Mouse (Mus musculus) frontal cortex, postnatal 25 days (tissue): ENCODE data around the gene Slc41a2.
"Not testable (repeated sequence)": the region's sequence is repeated elsewhere in the genome, so short reads cannot be mapped to it uniquely, and the experiment has no call there.

Experiments
- DNase-seq, 2 experiments: peaks; one replicate each; pipeline ENCODE4 v3.0.0; 2022; ENCODE audit warnings: low spot score in 2 of 2

Slc41a2 gene

DNA sequence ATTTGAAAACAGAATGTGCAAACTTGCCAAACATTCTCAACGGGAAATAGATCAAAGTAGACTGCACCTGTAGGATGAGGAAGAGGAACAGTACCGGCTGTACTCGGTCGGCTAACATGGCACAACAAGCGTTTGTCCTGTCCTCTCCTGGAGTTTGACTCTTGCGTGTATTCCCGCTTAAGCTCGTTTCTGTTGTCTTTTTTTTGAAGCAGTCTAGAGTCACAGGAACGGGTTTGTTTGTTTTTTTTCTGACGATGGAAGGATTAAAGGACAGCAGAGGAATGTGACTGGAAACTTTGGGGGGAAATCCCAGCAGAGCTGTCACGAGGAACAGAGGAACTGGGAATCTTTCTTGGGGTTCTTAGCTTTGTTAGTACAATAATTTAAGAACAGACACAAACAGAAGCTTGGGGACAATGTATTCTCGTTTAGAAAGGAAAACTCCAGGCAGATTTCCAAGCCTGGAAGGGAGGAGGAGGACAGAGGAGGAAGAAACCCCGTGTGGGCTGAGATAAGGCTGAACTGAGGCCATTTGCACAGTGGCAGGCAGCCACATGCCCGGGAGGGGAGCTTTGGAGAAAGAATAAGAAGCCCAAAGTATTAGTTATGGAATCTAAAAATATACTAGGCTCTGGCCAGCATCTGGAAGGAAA lies 16.1 kb upstream of the Slc41a2 start:
- no peak for DNase-seq

DNA sequence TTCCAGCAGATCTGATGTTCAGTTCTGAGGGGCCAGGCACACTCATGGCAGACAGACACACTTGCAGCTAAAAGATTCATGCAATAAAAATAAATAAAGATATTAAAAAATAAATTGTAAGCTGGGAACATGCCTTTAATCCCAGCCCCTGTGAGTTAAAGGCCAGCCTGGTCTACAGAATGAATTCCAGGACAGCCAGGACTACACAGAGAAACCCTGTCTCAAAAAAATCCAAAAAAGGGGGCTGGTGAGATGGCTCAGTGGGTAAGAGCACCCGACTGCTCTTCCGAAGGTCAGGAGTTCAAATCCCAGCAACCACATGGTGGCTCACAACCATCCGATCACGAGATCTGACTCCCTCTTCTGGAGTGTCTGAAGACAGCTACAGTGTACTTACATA lies 14.1 kb upstream of the Slc41a2 start:
- DNase-seq = not testable (repeated sequence)

- DNase-seq = no peak
These were observed 13.0 kb upstream of the Slc41a2 start for GRCm38 (mm10) chr10:83350689-83351088.

- DNase-seq = no peak
These were observed 9.8 kb upstream of the Slc41a2 start for GRCm38 (mm10) chr10:83347494-83347893.

DNA sequence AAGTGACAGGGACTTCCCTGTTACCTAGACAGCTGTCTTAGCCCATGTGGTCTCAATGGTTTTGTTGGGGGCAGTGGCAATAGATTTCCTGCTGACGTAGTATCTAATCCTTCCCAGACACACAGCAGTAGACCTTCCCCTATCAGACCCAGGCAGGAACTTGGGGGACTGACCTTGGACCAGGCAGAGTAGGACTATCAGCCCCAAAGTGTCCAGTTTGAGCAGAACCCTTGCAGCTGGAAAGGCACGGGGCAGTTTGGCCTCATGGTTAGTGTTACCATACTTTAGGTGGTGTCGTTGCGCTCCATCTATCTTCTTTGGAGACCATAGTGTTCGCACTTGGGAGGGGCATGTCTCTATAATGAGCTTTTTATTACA lies 8.7 kb upstream of the Slc41a2 start:
- no peak for DNase-seq

DNA sequence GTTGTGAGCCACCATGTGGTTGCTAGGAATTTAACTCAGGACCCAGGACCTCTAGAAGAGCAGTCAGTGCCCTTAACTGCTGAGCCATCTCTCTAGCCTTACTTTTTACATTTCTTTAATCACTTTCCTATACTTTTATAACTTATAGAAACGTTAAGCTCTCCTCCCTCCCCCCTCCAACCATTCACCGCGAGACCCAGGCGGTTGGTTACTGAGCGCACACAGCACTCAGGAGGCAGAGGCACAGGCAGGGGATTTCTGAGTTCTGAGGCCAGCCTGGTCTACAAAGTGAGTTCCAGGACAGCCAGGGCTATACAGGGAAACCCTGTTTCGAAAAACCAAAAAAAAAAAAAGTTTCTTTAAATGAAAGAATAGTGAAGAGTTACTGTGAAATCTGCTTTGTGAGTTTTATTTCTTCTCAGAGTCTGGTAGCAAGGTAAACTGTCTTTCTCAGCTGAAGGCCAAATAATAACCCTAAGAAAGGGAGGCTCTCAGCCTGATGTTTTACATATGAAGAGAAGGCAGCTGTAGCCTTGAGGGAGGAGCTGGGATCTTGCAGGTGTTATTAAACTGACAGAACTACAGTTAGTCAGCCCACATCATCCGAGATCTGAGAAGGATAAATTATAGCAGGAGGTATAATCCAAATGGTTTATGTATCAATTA lies 8.1 kb upstream of the Slc41a2 start:
- no peak for DNase-seq

DNA sequence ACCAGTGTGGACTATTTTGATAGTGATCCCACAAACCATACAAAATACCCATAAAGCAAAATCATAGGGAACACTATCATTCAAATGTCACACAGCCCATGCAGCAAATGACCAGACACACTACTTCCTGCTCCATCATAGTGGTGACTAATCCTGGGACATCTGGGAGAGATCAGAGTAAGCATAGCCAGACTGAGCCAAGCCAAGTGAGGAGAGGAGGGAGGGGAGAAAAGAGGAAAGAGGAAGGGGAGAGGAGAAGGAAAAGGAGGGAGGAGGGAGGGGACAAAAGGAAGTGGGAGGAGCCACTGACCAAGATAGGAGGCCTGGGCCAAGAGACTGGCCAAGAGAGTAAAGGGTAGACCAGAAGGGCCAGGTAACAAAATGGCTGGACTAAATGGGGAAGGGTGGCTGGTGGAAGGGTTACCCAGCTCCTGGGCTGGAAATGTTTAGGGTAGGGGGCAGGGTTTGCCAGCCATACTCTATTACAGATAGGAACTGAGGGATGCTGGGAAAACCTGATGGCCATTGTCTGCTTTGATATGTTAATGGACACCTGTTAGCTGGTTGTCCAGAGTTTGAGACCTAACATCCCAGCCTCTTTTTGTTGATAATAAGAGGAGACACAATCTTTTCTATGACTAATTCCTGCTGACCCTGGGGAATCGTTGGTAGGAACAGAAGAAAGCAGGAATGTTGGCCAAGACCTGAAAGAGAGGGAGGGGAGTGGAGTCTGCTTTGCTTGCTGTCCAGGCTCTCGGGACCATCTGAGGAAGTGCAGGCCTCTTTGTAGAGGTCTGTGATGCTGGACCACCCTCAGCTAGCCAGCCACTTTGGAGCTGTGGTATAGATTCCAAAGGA lies 6.4 kb upstream of the Slc41a2 start:
- no peak for DNase-seq

DNA sequence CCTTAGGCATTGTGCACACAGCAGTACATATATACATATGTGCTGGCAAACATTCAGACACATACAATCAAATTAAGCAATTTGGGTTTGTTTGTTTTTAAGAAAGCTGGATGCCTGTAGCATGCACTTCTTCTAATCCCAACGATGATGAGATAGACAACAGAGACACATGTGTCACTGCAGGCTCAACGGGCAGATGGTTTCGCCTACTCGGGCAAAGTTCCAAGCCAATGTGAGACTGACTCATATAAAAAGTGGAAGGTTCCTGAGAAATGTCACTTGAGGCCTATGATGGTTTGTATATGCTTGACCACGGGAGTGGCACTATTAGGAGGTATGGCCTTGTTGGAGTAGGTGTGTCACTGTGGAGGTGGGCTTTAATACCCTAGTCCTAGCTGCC lies 5.5 kb upstream of the Slc41a2 start:
- no peak for DNase-seq

DNA sequence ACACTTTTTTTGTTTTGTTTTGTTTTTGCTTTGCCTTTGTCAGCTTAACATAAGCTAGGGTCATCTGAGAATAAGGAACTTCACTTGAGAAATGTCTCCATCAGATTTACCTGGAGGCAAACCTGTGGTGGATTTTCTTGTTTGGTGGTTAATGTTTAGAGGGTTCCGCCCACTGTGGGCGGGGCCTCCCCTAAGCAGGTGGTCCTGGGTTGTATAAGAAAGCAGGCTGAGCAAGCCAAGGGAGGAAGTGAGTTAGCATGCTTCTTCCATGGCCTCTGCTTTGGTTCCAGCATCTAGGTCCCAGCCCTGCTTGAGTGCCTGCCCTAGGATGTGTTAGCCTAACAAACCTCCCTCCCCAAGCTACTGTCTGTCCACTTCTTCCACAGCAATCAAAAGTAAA lies 3.5 kb upstream of the Slc41a2 start:
- DNase-seq = no peak

GRCm38 (mm10) chr10:83337971-83338598 lies 403 bp upstream of the Slc41a2 start:
- DNase-seq = no peak

DNA sequence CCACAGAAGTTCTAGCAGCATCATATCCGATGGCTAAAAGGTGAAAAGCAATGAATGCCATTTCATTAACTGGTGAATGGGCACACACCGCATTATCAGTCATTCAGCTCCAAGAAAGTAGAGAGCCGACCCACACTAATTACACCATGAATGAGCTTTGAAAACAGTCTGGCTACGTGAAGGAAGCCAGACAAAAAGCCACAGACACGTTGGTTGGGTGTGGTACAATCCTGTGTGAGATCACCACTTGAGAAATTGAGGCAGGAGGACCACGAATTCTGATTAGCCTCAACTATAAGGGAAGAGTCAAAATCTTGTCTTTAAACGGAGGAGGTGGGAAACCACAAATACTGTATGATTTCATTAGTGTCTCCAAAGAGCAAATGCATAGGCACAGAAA lies 1.3 kb downstream of the Slc41a2 start:
- no peak for DNase-seq

DNA sequence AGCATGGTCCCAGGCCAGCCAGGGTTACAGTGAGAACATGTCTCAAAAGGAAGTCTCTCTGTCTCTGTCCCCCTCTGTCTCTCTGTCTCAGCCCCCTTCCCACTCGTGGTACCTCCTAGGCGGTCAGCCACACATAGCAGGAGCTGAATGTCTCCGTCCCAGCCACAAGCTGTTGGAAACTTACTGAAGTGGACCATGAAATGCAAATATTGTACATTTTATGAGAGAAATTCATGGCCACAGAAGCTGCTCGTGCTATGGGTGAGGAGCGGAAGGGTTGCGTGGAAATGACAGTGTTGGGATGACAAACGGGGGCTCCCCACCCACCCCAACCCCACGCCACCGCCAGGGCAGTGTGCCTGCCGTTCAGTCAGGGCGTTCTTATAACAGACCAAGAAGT lies 5.1 kb downstream of the Slc41a2 start:
- DNase-seq = no peak

DNA sequence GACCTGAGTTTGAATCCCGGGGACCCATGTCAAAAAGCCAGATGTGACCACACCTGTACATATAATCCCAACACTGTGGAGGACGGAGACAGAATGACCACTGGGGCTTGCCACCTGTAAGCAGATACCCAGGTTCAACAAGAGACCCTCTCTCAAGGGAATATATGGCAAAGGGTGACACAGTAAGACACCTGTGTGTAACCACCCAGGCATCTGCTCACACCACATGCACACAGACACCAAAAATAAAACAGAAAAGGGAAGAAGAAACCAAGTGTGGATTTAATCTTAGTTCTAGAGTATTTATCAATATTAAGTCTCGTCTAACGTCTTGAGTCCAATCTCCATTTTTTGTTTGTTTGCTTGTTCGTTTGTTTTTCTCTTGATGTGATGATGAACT lies 5.9 kb downstream of the Slc41a2 start:
- no peak for DNase-seq

GRCm38 (mm10) chr10:83330336-83330735 lies 7.3 kb downstream of the Slc41a2 start:
- DNase-seq = no peak

GRCm38 (mm10) chr10:83328791-83329190 lies 8.9 kb downstream of the Slc41a2 start:
- DNase-seq = no peak

DNA sequence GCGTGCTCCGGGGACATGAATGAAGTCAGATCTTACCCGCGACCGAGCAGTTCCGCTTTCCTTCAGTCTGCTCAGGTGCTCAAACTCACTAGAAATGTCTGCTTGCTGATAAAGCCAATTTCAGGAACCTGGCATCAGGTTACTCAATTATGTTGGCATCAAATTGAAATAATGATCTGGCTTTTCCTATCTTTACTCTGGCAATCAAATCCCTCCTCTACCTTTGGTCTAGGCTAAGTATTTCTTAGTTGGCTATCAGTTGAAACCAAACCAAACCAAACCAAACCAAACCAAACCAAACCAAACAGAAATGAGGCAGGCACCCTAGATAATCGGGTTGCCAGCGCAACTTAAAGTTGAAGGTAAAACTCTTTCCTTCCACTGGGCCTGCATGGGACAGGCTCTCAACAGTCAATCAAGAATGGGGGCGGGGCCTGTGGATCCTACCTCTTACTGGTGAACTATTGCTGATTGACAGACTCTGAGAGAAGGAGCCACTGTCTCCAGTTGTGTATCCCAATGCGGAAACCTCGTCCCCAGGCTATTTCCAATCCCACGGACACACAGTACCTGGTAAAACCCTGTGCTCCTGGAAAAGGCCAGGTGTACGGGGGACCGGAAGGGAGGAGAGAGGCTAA lies 10.9 kb downstream of the Slc41a2 start:
- DNase-seq = no peak

DNA sequence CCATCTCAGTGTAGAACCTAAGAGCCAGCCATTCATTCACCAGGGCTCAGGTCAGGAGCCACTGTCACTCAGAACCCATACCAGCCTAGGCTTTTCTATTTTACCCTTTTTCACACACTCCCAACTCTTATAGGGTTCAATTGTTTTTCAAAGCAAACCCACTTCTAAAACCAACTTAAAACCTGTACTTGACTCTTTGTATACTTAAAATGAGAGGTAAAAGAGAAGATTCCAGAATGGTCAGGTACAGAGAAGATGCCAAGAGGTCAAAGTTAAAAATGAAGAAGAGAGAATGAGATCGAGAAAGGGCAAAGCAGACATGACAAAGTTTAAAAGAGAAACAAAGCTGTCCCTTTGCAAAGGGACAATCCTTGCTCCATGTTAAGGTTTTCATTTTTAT lies 11.8 kb downstream of the Slc41a2 start:
- no peak for DNase-seq

- DNase-seq = no peak
These were observed 12.8 kb downstream of the Slc41a2 start for GRCm38 (mm10) chr10:83324871-83325270.

DNA sequence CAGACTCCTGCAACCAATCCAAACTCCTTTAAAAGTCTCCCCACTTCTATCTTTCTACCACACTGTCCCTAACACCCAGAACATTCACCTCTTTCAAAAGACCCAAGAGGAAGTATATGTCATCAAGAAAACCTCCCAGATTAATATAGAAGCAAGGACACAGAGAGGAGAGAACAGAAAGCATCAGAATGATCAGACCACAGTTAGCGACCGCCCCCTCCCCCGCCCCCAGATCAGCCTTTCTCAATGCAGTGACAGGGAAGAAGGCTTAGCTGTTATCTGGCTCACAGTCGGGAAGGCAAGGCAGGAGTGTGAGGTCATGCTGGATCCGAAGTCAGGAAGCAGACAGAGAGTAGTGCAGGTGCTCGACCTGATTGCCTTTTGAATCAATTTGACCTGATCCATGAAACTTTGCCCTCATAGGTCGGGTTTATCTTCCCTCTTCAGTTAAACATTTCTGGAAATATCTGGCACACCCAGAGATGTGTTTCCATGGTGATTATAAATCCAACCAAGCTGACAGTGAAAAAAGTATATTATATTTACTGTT lies 15.1 kb downstream of the Slc41a2 start:
- no peak for DNase-seq

DNA sequence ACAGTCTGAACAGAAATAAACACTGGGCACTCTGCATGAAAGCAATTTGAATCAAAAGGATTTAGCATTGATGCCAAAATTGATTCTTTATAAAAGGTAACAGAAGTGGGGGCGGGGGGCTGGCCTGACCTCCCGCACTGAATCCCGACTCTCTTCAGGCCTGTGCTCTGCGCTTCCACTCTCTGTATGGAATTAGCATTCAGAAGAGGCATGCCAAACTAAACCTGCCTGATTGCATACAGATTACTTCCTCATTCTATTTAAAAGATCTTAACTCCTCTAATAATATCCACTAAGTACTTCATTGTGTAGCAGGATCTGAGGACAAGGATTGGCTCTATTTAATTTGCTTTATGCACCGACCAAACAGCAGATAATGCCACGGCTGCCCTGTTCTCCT lies 16.2 kb downstream of the Slc41a2 start:
- no peak for DNase-seq

DNA sequence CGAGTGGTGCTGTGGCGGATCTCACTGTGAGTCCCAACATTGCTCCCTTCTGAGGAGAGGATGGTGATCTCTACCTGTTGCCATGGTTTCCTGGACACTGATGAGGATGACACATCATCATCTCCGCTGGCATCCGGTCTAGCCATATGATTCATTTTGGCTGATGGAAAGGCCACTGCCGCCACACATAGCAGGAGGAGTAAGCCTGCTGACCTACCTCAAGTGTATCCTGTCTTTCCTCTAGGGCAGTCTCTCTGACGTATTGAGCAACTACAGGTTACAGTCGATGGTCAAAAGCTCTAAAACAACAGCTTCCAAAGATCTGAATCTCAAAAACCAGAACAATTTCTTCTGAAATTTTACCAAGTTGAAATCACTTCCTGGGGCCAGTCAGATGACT lies 16.8 kb downstream of the Slc41a2 start:
- DNase-seq = no peak

GRCm38 (mm10) chr10:83320396-83320795 lies 17.3 kb downstream of the Slc41a2 start:
- no peak for DNase-seq
